Mouse (Mus musculus) olfactory bulb, adult 2 months (tissue): ENCODE measurements around the gene Pus10.

Experiments
- CTCF ChIP-seq: fragments of 200-500 bp; IDR thresholded peaks from 2 replicates; pipeline ENCODE4 v1.5.1; 2012; ENCODE audit warnings: low read depth, mild to moderate bottlenecking, low read length, moderate library complexity; ENCODE audit not compliant: insufficient read depth
- POLR2A ChIP-seq: fragments of 200-500 bp; IDR thresholded peaks from 2 replicates; pipeline ENCODE4 v1.6.1; 2012; ENCODE audit warnings: mild to moderate bottlenecking, low read depth, low read length, moderate library complexity; ENCODE audit not compliant: insufficient read depth

DNA sequence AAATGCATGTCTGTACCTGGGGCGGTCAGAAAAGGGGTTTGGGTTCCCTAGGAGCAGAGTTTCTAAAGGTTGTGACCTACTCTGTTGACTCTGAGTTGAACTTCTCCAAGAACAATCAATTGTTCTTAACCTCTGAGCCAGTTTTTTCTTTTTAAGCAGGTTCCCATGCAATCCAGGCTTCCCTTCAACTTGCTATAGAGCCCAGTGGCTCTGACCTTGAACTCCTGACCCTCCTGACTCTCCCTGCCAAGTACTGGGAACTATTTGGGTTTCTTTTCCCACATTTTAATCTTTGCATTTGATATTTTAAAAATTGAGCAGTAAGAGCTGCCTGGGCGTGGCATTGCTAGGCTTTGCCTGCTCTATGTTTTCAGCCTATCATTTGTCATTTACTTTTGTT lies 27.8 kb downstream of the Pus10 start:
- no peak for TF ChIP-seq CTCF
- no peak for TF ChIP-seq POLR2A
